In the genomic region with DNA sequence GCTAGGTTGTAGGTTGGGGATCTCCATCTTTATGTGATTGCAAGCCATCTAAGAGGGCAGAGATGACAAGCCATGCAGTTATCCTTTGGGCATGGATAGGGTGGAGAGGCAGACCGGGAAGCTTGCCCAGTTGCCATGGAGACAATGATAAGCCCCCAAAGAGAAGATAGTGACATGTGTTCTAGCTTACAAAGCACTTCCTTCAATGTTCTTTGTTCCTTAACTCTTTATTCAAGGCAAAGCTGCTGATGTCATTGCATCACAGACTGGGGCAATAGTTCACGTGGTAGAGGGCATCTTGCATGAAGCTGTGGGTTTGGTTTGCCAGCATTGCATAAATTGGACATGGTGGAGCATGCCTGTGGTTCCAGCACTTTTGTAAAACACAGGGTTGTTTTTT, we compare ENCODE assay signal across 14 mouse cellular contexts. TPM values are rescaled to one million over a fixed set of nuclear protein-coding genes. Genes with fewer than 3 reads are reported as not detected.
DNase-seq lines count a peak whose midpoint lies in the region; ATAC-seq and TF ChIP-seq lines count a peak whose summit lies in the region.
"Had no signal": no experiment of that assay in that cellular context is flagged by ENCODE, and none has a peak within 500 bp of the region (broad histone marks: within the 10 kb centered on the region; RNA-seq: fewer than 3 reads in every experiment).

No protein-coding gene starts in this region.

- no peak overlapping the region for H3K4me2 ChIP-seq in forebrain, postnatal 0 days (ENCODE audit: low read depth)
- H3K4me2 ChIP-seq in forebrain, embryonic 13.5 days, result no peak overlapping the region
- no peak overlapping the region for H3K4me2 ChIP-seq in lung, embryonic 14.5 days
- no peak overlapping the region for H3K4me2 ChIP-seq in hindbrain, embryonic 13.5 days
- H3K4me2 ChIP-seq: forebrain, embryonic 12.5 days; kidney, embryonic 15.5 days; lung, embryonic 15.5 days; stomach, embryonic 15.5 days had no signal

- H3K4me3 ChIP-seq in forebrain, postnatal 0 days (ENCODE audit: low read depth, low read length), result no peak overlapping the region
- no peak overlapping the region for H3K4me3 ChIP-seq in forebrain, embryonic 13.5 days
- no peak overlapping the region for H3K4me3 ChIP-seq in lung, embryonic 14.5 days (ENCODE audit: low read depth, low read length)
- H3K4me3 ChIP-seq in lung, adult 2 months (replicated peaks; ENCODE audit: extremely low read depth, low read depth, low read length), result no peak overlapping the region
- H3K4me3 ChIP-seq in MEL (ENCODE audit: control insufficient read depth in 1 of 2, insufficient read depth in 1 of 2, low read depth in 2 of 2, low read length in 2 of 2), result no peak overlapping the region
- no peak overlapping the region for H3K4me3 ChIP-seq in hindbrain, embryonic 13.5 days
- H3K4me3 ChIP-seq: forebrain, embryonic 12.5 days; kidney, embryonic 15.5 days; lung, embryonic 15.5 days; stomach, embryonic 15.5 days had no signal

- ATAC-seq in forebrain, postnatal 0 days, result peak; percentile 83
- no peak for ATAC-seq in forebrain, embryonic 13.5 days
- ATAC-seq in lung, embryonic 14.5 days (ENCODE audit: insufficient read depth), result peak; percentile 50; the same call in 1 of the 2 replicates
- ATAC-seq in hindbrain, embryonic 13.5 days (ENCODE audit: low FRiP score), result no peak

- no peak overlapping the region for H3K9ac ChIP-seq in forebrain, postnatal 0 days
- H3K9ac ChIP-seq in forebrain, embryonic 13.5 days, result no peak overlapping the region
- no peak overlapping the region for H3K9ac ChIP-seq in lung, embryonic 14.5 days
- H3K9ac ChIP-seq in MEL (ENCODE audit: control insufficient read depth, low read depth, low read length, poor library complexity, severe bottlenecking), result no peak overlapping the region
- no peak overlapping the region for H3K9ac ChIP-seq in hindbrain, embryonic 13.5 days
- H3K9ac ChIP-seq: forebrain, embryonic 12.5 days; kidney, embryonic 15.5 days; lung, embryonic 15.5 days; stomach, embryonic 15.5 days had no signal

- H3K79me2 ChIP-seq in MEL (ENCODE audit: control insufficient read depth, insufficient read depth, low read length, poor library complexity), result no peaks in the 10 kb centered on the region

- no peaks in the 10 kb centered on the region for H3K9me3 ChIP-seq in forebrain, postnatal 0 days (ENCODE audit: low read length)
- no peaks in the 10 kb centered on the region for H3K9me3 ChIP-seq in forebrain, embryonic 13.5 days (replicated peaks)
- H3K9me3 ChIP-seq in lung, embryonic 14.5 days (ENCODE audit: low read depth, low read length), result no peaks in the 10 kb centered on the region
- no peaks in the 10 kb centered on the region for H3K9me3 ChIP-seq in MEL (replicated peaks; ENCODE audit: insufficient read depth, low read length)
- H3K9me3 ChIP-seq in hindbrain, embryonic 13.5 days, result no peaks in the 10 kb centered on the region
- H3K9me3 ChIP-seq: forebrain, embryonic 12.5 days; kidney, embryonic 15.5 days; lung, embryonic 15.5 days; stomach, embryonic 15.5 days had no signal

- no peak for TF ChIP-seq RAD21 in MEL (IDR thresholded peaks at IDR 0.05; ENCODE audit: low read depth, low read length)

- no peak for TF ChIP-seq POLR2A in lung, adult 2 months (IDR thresholded peaks at IDR 0.05; ENCODE audit: borderline replicate concordance, extremely low read depth, low read depth, low read length)
- TF ChIP-seq POLR2A in MEL (IDR thresholded peaks at IDR 0.05; ENCODE audit: control insufficient read depth in 1 of 2, insufficient read depth in 1 of 2, low read depth in 1 of 2, low read length in 2 of 2, poor library complexity in 1 of 2), result no peak

- intact Hi-C loops in heart, postnatal 14 days (cut with DNase I), result no loop called here

- no peaks in the 10 kb centered on the region for H3K36me3 ChIP-seq in forebrain, postnatal 0 days (ENCODE audit: insufficient read depth)
- H3K36me3 ChIP-seq in forebrain, embryonic 13.5 days (ENCODE audit: poor library complexity, severe bottlenecking), result no peaks in the 10 kb centered on the region
- H3K36me3 ChIP-seq in lung, embryonic 14.5 days (ENCODE audit: insufficient read depth), result no peaks in the 10 kb centered on the region
- peaks cover 0 to 8% of the 10 kb centered on the region in 2 experiments; a peak in 2 of 4 replicates for H3K36me3 ChIP-seq in MEL (ENCODE audit: control insufficient read depth in 1 of 2, insufficient read depth in 2 of 2, low read length in 2 of 2)
- no peaks in the 10 kb centered on the region for H3K36me3 ChIP-seq in hindbrain, embryonic 13.5 days
- H3K36me3 ChIP-seq: forebrain, embryonic 12.5 days; kidney, embryonic 15.5 days; lung, embryonic 15.5 days; stomach, embryonic 15.5 days had no signal

- TF ChIP-seq CTCF in forebrain, postnatal 0 days (IDR thresholded peaks at IDR 0.05; ENCODE audit: low read depth), result no peak
- no peak for TF ChIP-seq CTCF in lung, embryonic 14.5 days (IDR thresholded peaks at IDR 0.05; ENCODE audit: low read depth)
- no peak for TF ChIP-seq CTCF in lung, adult 2 months (IDR thresholded peaks at IDR 0.05; ENCODE audit: insufficient read depth, low read length)
- no peak for TF ChIP-seq CTCF in MEL (IDR thresholded peaks at IDR 0.05 in 2 of 3, conservative IDR thresholded peaks at IDR 0.05 in 1 of 3; ENCODE audit: control insufficient read depth in 1 of 3, insufficient read depth in 1 of 3, low read depth in 2 of 3, low read length in 3 of 3, poor library complexity in 1 of 3, severe bottlenecking in 1 of 3)

- H3K4me1 ChIP-seq in forebrain, postnatal 0 days (ENCODE audit: insufficient read depth), result no peaks in the 10 kb centered on the region
- peaks cover 5% of the 10 kb centered on the region for H3K4me1 ChIP-seq in forebrain, embryonic 13.5 days
- no peaks in the 10 kb centered on the region for H3K4me1 ChIP-seq in lung, embryonic 14.5 days (ENCODE audit: insufficient read depth)
- H3K4me1 ChIP-seq in lung, adult 2 months (ENCODE audit: control insufficient read depth, insufficient read depth, low read length), result no peaks in the 10 kb centered on the region
- H3K4me1 ChIP-seq in MEL (ENCODE audit: control insufficient read depth in 1 of 2, insufficient read depth in 2 of 2, low read length in 2 of 2), result peaks cover 0 to 14% of the 10 kb centered on the region in 2 experiments; a peak in 2 of 4 replicates
- H3K4me1 ChIP-seq in hindbrain, embryonic 13.5 days (replicated peaks), result peaks cover 5% of the 10 kb centered on the region
- H3K4me1 ChIP-seq: stomach, embryonic 15.5 days had no signal

- peak; percentile 77 for DNase-seq in forebrain, postnatal 0 days
- DNase-seq in lung, embryonic 14.5 days, result peak; percentile 69
- DNase-seq in lung, adult 2 months, result no peak
- peak; percentile 71 for DNase-seq in MEL (ENCODE audit: low read depth, low spot score)
- peak; percentile 36 to 41 for DNase-seq in heart, postnatal 14 days
- no peak for DNase-seq in kidney, postnatal 36 days
- DNase-seq: adrenal gland, postnatal 25 days; B cell, adult 2 months had no signal

- 9% methylated on average over 2 of the region's 2 CpGs for WGBS in forebrain, postnatal 0 days
- 30% methylated on average over 2 of the region's 2 CpGs for WGBS in forebrain, embryonic 13.5 days
- WGBS in lung, embryonic 14.5 days, result 23% methylated on average over 2 of the region's 2 CpGs
- WGBS in lung, adult 2 months, result 29% methylated on average over 2 of the region's 2 CpGs
- WGBS in hindbrain, embryonic 13.5 days, result 23% methylated on average over 2 of the region's 2 CpGs

- TF ChIP-seq EP300 in MEL (IDR thresholded peaks at IDR 0.05; ENCODE audit: low read depth in 1 of 2, low read length in 2 of 2), result peak; percentile 33 to 39; a peak in 3 of 4 replicates

- H3K27ac ChIP-seq in forebrain, postnatal 0 days (ENCODE audit: low read depth, low read length), result no peak overlapping the region
- H3K27ac ChIP-seq in forebrain, embryonic 13.5 days, result no peak overlapping the region
- no peak overlapping the region for H3K27ac ChIP-seq in lung, embryonic 14.5 days (ENCODE audit: low read depth)
- H3K27ac ChIP-seq in MEL (ENCODE audit: control insufficient read depth, low read depth, low read length), result no peak overlapping the region
- H3K27ac ChIP-seq in hindbrain, embryonic 13.5 days, result no peak overlapping the region
- H3K27ac ChIP-seq: forebrain, embryonic 12.5 days; kidney, embryonic 15.5 days; lung, embryonic 15.5 days; stomach, embryonic 15.5 days had no signal

- H3K27me3 ChIP-seq in forebrain, postnatal 0 days (ENCODE audit: insufficient read depth, low read length), result no peaks in the 10 kb centered on the region
- no peaks in the 10 kb centered on the region for H3K27me3 ChIP-seq in forebrain, embryonic 13.5 days
- no peaks in the 10 kb centered on the region for H3K27me3 ChIP-seq in lung, embryonic 14.5 days (ENCODE audit: insufficient read depth, low read length)
- H3K27me3 ChIP-seq in MEL (ENCODE audit: control insufficient read depth in 1 of 2, insufficient read depth in 2 of 2, low read length in 2 of 2), result no peaks in the 10 kb centered on the region
- H3K27me3 ChIP-seq in hindbrain, embryonic 13.5 days, result no peaks in the 10 kb centered on the region
- H3K27me3 ChIP-seq: forebrain, embryonic 12.5 days; kidney, embryonic 15.5 days; lung, embryonic 15.5 days; stomach, embryonic 15.5 days had no signal

TF ChIP-seq in MEL, 35 proteins besides CTCF, POLR2A, EP300 and RAD21 (continues in another document):
- TF ChIP-seq MXI1 (IDR thresholded peaks at IDR 0.05; ENCODE audit: low read depth, low read length), result peak; percentile 78; the same call in 1 of the 2 replicates
- no peak for TF ChIP-seq UBTF (IDR thresholded peaks at IDR 0.05; ENCODE audit: borderline replicate concordance, insufficient read depth, low read depth, low read length)
- no peak for TF ChIP-seq TAL1 (IDR thresholded peaks at IDR 0.05; ENCODE audit: low read length)
- TF ChIP-seq USF2 (IDR thresholded peaks at IDR 0.05; ENCODE audit: borderline replicate concordance in 1 of 2, insufficient read depth in 1 of 2, low read depth in 1 of 2, low read length in 2 of 2), result no peak
- TF ChIP-seq RCOR1 (IDR thresholded peaks at IDR 0.05; ENCODE audit: low read depth, low read length), result peak; percentile 51; the same call in 1 of the 2 replicates
- TF ChIP-seq NELFE (IDR thresholded peaks at IDR 0.05; ENCODE audit: low read depth, low read length), result no peak
- TF ChIP-seq ZMIZ1 (IDR thresholded peaks at IDR 0.05; ENCODE audit: low read depth, low read length), result no peak
- TF ChIP-seq HCFC1 (IDR thresholded peaks at IDR 0.05; ENCODE audit: low read depth, low read length), result no peak

RNA-seq across cellular contexts. Expression of gene Batf, which starts 27.1 kb away (rescaled TPM):
- total RNA-seq in forebrain, postnatal 0 days (2014; rRNA removed), result 0.77 TPM in 1 of 2 replicates, not detected in the other
- 0.65 and 1.3 TPM in 2 replicates for polyA plus RNA-seq in forebrain, postnatal 0 days (2015; fragmentation: Nextera tagmentation; extraction: Ambion mirVana)
- polyA plus RNA-seq in forebrain, embryonic 13.5 days (2015; fragmentation: Nextera tagmentation; extraction: Ambion mirVana), result 0.38 and 0.53 TPM in 2 replicates
- 2.5 and 2.7 TPM in 2 replicates for polyA plus RNA-seq in lung, embryonic 14.5 days (2014; fragmentation: Nextera tagmentation; extraction: Ambion mirVana)
- 8.7 and 10.5 TPM in 2 replicates for polyA plus RNA-seq in lung, adult 2 months (2012; rRNA removed)
- 16.8 and 19.9 TPM in 2 replicates for total RNA-seq in MEL (2012; rRNA removed)
- polyA plus RNA-seq in MEL (2012; ENCODE audit: insufficient read depth in 1 of 2, insufficient read length in 2 of 2, low read depth in 1 of 2, low replicate concordance in 2 of 2, missing spikeins in 1 of 2), result 10 to 100 TPM in 1 of 2 experiments, not detected in 1; 14.4 TPM
- total RNA-seq in heart, postnatal 14 days (2021), result 1 to 10 TPM; 1.1 to 1.2 TPM
- 1.5 and 1.7 TPM in 2 replicates for polyA plus RNA-seq in hindbrain, embryonic 13.5 days (2015; fragmentation: Nextera tagmentation; extraction: Ambion mirVana)
- total RNA-seq: adrenal gland, postnatal 25 days had no signal

Comparison
In these comparisons a context has a peak if more than half of its experiments do, and no peak if none do; other contexts are left out.
1. ATAC-seq: peak in forebrain, postnatal 0 days (single experiment) and lung, embryonic 14.5 days (single experiment); none in forebrain, embryonic 13.5 days (single experiment) and hindbrain, embryonic 13.5 days (single experiment).
2. DNase-seq: peak in forebrain, postnatal 0 days (single experiment), lung, embryonic 14.5 days (single experiment), MEL (single experiment) and heart, postnatal 14 days (2 of 2); none in lung, adult 2 months (single experiment) and kidney, postnatal 36 days (0 of 2).